Mouse (Mus musculus) frontal cortex, postnatal 10 days (tissue): ENCODE measurements at regions not wholly inside any gene's neighbourhood (a gene's known extent, or its start where the extent isn't known, plus 50 kb on each side); places are given as distances from the start of the nearest gene placed in this dataset.

Source experiments
- DNase-seq, 2 experiments: peaks; one replicate each; pipeline ENCODE4 v3.0.0; 2022; ENCODE audit warnings: low spot score in 2 of 2, mixed read lengths in 1 of 2

- no peak for DNase-seq
Observed at GRCm38 (mm10) chr17:62546286-62546685, 334.8 kb downstream of the Efna5 start.

- DNase-seq, result no peak
Observed at GRCm38 (mm10) chr17:62545330-62545729, 335.8 kb downstream of the Efna5 start.

- no peak for DNase-seq
Observed at GRCm38 (mm10) chr17:62543056-62543975, 337.8 kb downstream of the Efna5 start.

- no peak for DNase-seq
Observed at GRCm38 (mm10) chr17:62529911-62530310, 351.2 kb downstream of the Efna5 start.

- DNase-seq, result no peak
Observed at GRCm38 (mm10) chr17:62527556-62527955, 353.6 kb downstream of the Efna5 start.

GRCm38 (mm10) chr17:62513635-62514034, 367.5 kb downstream of the Efna5 start:
- DNase-seq, result no peak

GRCm38 (mm10) chr17:62510184-62510583, 370.9 kb downstream of the Efna5 start:
- no peak for DNase-seq

GRCm38 (mm10) chr17:62507766-62508485, 373.2 kb downstream of the Efna5 start:
- DNase-seq, result no peak

- DNase-seq, result no peak
Observed at GRCm38 (mm10) chr17:62504691-62505090, 376.4 kb downstream of the Efna5 start.

GRCm38 (mm10) chr17:62470739-62471138, 410.4 kb downstream of the Efna5 start:
- DNase-seq, result no peak

GRCm38 (mm10) chr17:62469367-62469766, 411.8 kb downstream of the Efna5 start:
- no peak for DNase-seq

- DNase-seq, result no peak
Observed at GRCm38 (mm10) chr17:62468859-62469258, 412.3 kb downstream of the Efna5 start.

- DNase-seq, result no peak
Observed at GRCm38 (mm10) chr17:62467072-62467471, 414.0 kb downstream of the Efna5 start.

GRCm38 (mm10) chr17:62464994-62465393, 416.1 kb downstream of the Efna5 start:
- DNase-seq, result no peak

GRCm38 (mm10) chr17:62464228-62464627, 416.9 kb downstream of the Efna5 start:
- no peak for DNase-seq

- DNase-seq, result no peak
Observed at GRCm38 (mm10) chr17:62461304-62462245, 419.5 kb downstream of the Efna5 start.

GRCm38 (mm10) chr17:62458964-62459363, 422.2 kb downstream of the Efna5 start:
- DNase-seq, result peak; percentile 4 to 21

- no peak for DNase-seq
Observed at GRCm38 (mm10) chr17:62438045-62438444, 443.1 kb downstream of the Efna5 start.

GRCm38 (mm10) chr17:62436044-62436443, 445.1 kb downstream of the Efna5 start:
- no peak for DNase-seq

- DNase-seq, result no peak
Observed at GRCm38 (mm10) chr17:62423476-62424385, 457.4 kb downstream of the Efna5 start.

- no peak for DNase-seq
Observed at GRCm38 (mm10) chr17:62417584-62417983, 463.5 kb downstream of the Efna5 start.
